Mouse (Mus musculus) stomach, embryonic 14.5 days (tissue): ENCODE measurements around the gene Cstb. TPM values are rescaled to one million over a fixed set of nuclear protein-coding genes. Genes with fewer than 3 reads are reported as not detected.
"Not testable (repeated sequence)": the region's sequence is repeated elsewhere in the genome, so short reads cannot be mapped to it uniquely, and the experiment has no call there.

Source experiments
- ATAC-seq: fragments of 200-750 bp; cut with Nextera tagmentation; 2 replicates; pipeline ENCODE4 v1.8.0; 2017; ENCODE audit warnings: low read depth, moderate TSS enrichment; ENCODE audit not compliant: insufficient number of reproducible peaks, insufficient read depth, low FRiP score
- H3K27ac ChIP-seq: fragments of 300-500 bp; sonication (generic); 2 replicates; pipeline ENCODE4 v1.5.1; 2014; ENCODE audit warnings: mild to moderate bottlenecking, low read length, moderate library complexity, mixed read lengths
- H3K27me3 ChIP-seq: fragments of 300-500 bp; sonication (generic); 2 replicates; pipeline ENCODE4 v1.6.1; 2014; ENCODE audit warnings: low read length, control low read depth, mixed read lengths; ENCODE audit not compliant: control insufficient read depth, insufficient read depth
- H3K36me3 ChIP-seq: fragments of 300-500 bp; sonication (generic); 2 replicates; pipeline ENCODE4 v1.6.1; 2014; ENCODE audit warnings: mild to moderate bottlenecking, control low read depth, low read length, moderate library complexity, mixed read lengths; ENCODE audit not compliant: control insufficient read depth, insufficient read depth
- H3K4me1 ChIP-seq: fragments of 300-500 bp; sonication (generic); 2 replicates; pipeline ENCODE4 v1.6.1; 2014; ENCODE audit warnings: low read length, control low read depth, mixed read lengths; ENCODE audit not compliant: control insufficient read depth, insufficient read depth
- H3K4me2 ChIP-seq: fragments of 300-500 bp; sonication (generic); replicated peaks from 2 replicates; pipeline ENCODE4 v1.6.1; 2014; ENCODE audit warnings: low read depth, low read length, control low read depth
- H3K4me3 ChIP-seq: fragments of 300-500 bp; sonication (generic); 2 replicates; pipeline ENCODE4 v1.5.1; 2014; ENCODE audit warnings: low read depth, low read length, control low read depth
- H3K9ac ChIP-seq: fragments of 300-500 bp; sonication (generic); replicated peaks from 2 replicates; pipeline ENCODE4 v1.6.1; 2014; ENCODE audit warnings: low read depth, mild to moderate bottlenecking, control low read depth, low read length, moderate library complexity, mixed read lengths
- H3K9me3 ChIP-seq: fragments of 300-500 bp; sonication (generic); 2 replicates; pipeline ENCODE4 v1.6.1; 2016; ENCODE audit warnings: low read depth, low read length, control low read depth; ENCODE audit not compliant: control insufficient read depth
- WGBS: fragments of 180-500 bp; shearing (Covaris S2); extraction: QIAGEN DNeasy Blood & Tissue Kit; methylation state at CpG from one replicate; pipeline ENCODE4 v1.1.7; 2014; 5-methylcytosine and 5-hydroxymethylcytosine counted together
- polyA plus RNA-seq: library from polyadenylated mRNA; unstranded; fragments of >200 nt; fragmentation: Nextera tagmentation; extraction: Ambion mirVana; gene quantifications from 2 replicates; pipeline ENCODE4 v1.2.1, GENCODE M21; 2014

The Cstb gene
- polyA plus RNA-seq, 1 experiment from 2014 or later = 443 TPM

- Histone ChIP-seq H3K4me1 (peaks cover 8% of the 10 kb centered on the region; the same call in 1 of the 2 replicates), H3K27me3 (no peaks in the 10 kb centered on the region), H3K4me2 (peak overlapping the region; percentile 82), H3K4me3 (peak overlapping the region; percentile 95), H3K9me3 (no peaks in the 10 kb centered on the region), H3K27ac (no peak overlapping the region), H3K9ac (peak overlapping the region; percentile 90), H3K36me3 (peaks cover 38% of the 10 kb centered on the region)
- no peak for ATAC-seq
- 12% methylated on average over 8 of the region's 8 CpGs for WGBS
These were observed 13.6 kb upstream of the Cstb start for GRCm38 (mm10) chr10:78411851-78412250.

DNA sequence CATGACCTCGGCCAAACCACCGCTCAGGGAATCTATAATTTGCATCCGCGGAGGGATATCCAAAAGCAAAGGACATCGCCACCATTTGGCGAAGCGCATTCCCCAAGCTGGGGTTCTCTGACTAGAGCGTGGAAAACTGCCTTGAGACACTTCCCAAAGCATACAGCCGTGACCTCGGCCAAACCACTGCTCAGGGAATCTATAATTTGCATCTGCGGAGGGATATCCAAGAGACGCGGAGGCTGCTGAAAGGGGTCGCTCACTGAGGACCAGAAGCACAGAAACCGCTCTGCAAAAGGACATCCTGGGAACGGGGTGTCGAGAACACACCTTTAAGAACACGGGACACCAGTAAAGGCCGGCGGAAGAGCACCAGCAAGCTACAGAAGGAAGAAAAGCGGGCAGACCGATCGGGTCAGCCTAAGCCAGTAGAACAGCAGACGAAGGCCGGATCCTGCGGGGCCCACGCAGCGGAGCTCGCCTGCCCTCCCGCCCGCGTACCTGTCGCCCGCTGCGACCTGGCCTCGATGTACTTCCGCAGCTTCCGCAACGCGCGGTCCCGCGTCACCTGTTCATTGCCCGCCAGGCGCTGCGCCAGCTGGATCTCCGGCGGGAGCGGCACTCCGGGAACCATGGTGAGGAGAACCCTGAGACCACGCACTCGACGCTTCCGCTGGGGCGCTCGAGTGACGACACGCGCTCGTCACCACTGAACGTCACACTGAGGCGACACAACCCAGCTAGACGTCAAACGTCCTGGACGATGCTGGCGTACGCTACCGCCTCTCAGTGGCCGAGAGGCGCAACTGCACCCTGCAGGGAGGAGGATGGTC lies 12.9 kb upstream of the Cstb start, which contains the start of gene Rrp1:
Gene Rrp1 (minus strand): TSS at position 725 of the 833 bp plus-strand sequence.
- H3K27ac ChIP-seq = peak within 1 kb of the TSS; percentile 86
- H3K4me2 ChIP-seq = peak within 1 kb of the TSS; percentile 82
- peak within 1 kb of the TSS; percentile 90 for H3K9ac ChIP-seq
- H3K4me1 ChIP-seq = peaks cover 8% of the 10 kb centered on the region; the same call in 1 of the 2 replicates
- peak; percentile 90 for ATAC-seq
- peak within 1 kb of the TSS; percentile 95 for H3K4me3 ChIP-seq
- under 1% methylated on average over 70 of the region's 70 CpGs for WGBS
- no peaks in the 10 kb centered on the region for H3K9me3 ChIP-seq
- H3K27me3 ChIP-seq = no peaks in the 10 kb centered on the region
- H3K36me3 ChIP-seq = peaks cover 31% of the 10 kb centered on the region

GRCm38 (mm10) chr10:78413152-78413520 lies 12.3 kb upstream of the Cstb start:
- H3K27ac ChIP-seq = 0 out of 2 replicates have a peak overlapping the region, but pooled peaks have one; percentile 86

DNA sequence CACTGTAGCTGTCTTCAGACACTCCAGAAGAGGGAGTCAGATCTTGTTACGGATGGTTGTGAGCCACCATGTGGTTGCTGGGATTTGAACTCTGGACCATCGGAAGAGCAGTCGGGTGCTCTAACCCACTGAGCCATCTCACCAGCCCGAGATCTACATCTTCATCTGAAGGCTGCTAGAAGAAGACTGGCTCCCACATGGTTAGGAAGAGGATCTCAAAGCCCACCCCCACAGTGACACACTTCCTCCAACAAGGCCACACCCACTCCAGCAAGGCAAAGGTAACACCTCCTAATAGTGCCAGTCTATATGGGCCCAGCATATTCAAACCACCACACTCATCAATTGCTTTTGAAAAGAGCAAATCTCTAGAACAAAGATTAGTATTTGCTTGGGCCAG lies 10.5 kb upstream of the Cstb start:
- not testable (repeated sequence) for H3K4me3 ChIP-seq, ATAC-seq, H3K27me3 ChIP-seq, H3K9me3 ChIP-seq, H3K27ac ChIP-seq, H3K4me2 ChIP-seq, H3K4me1 ChIP-seq, H3K9ac ChIP-seq, H3K36me3 ChIP-seq
- WGBS = 92% methylated on average over 3 of the region's 4 CpGs

More at GRCm38 (mm10) chr10:78413152-78413520, 12.3 kb upstream of the Cstb start:
- Histone ChIP-seq H3K4me3 (peak overlapping the region; percentile 95), H3K36me3 (peaks cover 26% of the 10 kb centered on the region), H3K4me2 (peak overlapping the region; percentile 82), H3K27me3 (no peaks in the 10 kb centered on the region), H3K9me3 (no peaks in the 10 kb centered on the region), H3K4me1 (peaks cover 8% of the 10 kb centered on the region; the same call in 1 of the 2 replicates), H3K9ac (0 out of 2 replicates have a peak overlapping the region, but pooled peaks have one; percentile 90)
- 39% methylated on average over 7 of the region's 7 CpGs for WGBS
- ATAC-seq = peak; percentile 40; the same call in 1 of the 2 replicates

GRCm38 (mm10) chr10:78417888-78418287 lies 7.6 kb upstream of the Cstb start:
- Histone ChIP-seq H3K9ac (no peak overlapping the region), H3K9me3 (no peaks in the 10 kb centered on the region), H3K4me1 (peaks cover 4% of the 10 kb centered on the region; the same call in 1 of the 2 replicates), H3K36me3 (no peaks in the 10 kb centered on the region), H3K27ac (no peak overlapping the region), H3K4me2 (no peak overlapping the region), H3K27me3 (no peaks in the 10 kb centered on the region), H3K4me3 (no peak overlapping the region)
- ATAC-seq = no peak
- 63% methylated on average over 5 of the region's 5 CpGs for WGBS

DNA sequence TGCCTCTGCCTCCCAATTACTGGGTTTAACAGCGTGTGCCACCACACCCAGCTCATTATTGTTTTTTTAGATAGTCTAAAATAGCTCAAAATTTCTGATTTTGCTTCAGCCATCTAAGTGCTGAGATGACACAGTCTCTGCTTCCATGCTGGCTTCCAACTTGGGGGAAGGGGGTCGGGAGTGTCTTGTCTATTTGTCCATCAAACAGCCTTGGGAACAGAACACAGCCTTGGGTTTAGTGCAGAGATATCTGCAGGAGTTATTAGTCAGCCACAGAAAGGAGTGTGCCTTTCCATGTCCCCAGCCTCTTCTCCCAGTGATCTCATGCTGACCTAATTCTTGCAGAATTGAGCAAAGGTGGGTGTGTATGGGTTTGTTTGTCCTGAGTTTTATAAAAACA lies 6.7 kb upstream of the Cstb start:
- WGBS = 78% methylated on average over 2 of the region's 2 CpGs
- H3K36me3 ChIP-seq = no peaks in the 10 kb centered on the region
- H3K4me3 ChIP-seq = no peak overlapping the region
- no peak overlapping the region for H3K4me2 ChIP-seq
- H3K27me3 ChIP-seq = no peaks in the 10 kb centered on the region
- H3K27ac ChIP-seq = no peak overlapping the region
- H3K4me1 ChIP-seq = no peaks in the 10 kb centered on the region
- H3K9ac ChIP-seq = no peak overlapping the region
- no peak for ATAC-seq
- H3K9me3 ChIP-seq = no peaks in the 10 kb centered on the region

DNA sequence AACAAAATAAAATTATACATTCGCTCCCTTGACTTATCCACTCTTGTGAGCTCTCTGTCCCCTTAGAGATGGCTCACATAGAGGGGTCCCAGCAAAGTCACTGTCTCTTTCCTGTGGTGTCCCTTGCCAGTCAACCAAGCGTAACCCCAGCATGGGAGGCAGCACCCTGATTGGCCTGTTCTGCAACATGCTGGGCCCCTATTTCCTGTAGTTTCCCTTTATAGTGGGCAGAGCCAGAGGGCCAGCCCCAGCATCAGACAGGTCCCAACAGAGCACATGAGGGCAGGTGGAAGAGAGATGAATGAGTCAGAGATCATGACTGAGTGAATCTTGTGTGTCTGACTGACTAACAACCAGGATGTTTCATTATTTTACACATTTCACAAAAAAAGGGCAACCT lies 4.5 kb upstream of the Cstb start:
- Histone ChIP-seq H3K4me3 (no peak overlapping the region), H3K27ac (no peak overlapping the region), H3K9ac (no peak overlapping the region), H3K27me3 (no peaks in the 10 kb centered on the region), H3K9me3 (no peaks in the 10 kb centered on the region), H3K36me3 (no peaks in the 10 kb centered on the region), H3K4me1 (no peaks in the 10 kb centered on the region), H3K4me2 (no peak overlapping the region)
- ATAC-seq = no peak
- WGBS = 66% methylated on average over 2 of the region's 2 CpGs

DNA sequence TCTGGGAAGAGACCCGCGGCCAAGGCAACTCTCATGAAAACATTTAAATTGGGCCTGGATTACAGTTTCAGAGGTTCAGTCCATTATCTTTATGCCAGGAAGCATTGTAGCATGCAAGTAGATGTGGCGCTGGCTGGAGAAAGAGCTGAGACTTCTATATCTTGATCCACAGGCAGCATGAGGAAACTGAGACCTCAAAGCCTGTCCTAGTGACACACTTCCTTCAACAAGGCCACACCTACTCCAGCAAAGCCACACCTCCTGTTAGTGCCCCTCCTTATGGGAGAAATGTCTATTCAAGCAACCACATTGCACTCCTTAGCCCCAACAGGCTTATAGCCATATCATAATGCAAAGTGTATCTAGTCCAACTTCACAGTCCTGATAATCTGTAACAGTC lies 2.9 kb upstream of the Cstb start:
- Histone ChIP-seq H3K4me3 (no peak overlapping the region), H3K9ac (no peak overlapping the region), H3K27ac (no peak overlapping the region), H3K36me3 (peaks cover 7% of the 10 kb centered on the region), H3K4me2 (no peak overlapping the region), H3K27me3 (no peaks in the 10 kb centered on the region), H3K9me3 (no peaks in the 10 kb centered on the region), H3K4me1 (no peaks in the 10 kb centered on the region; the same call in 1 of the 2 replicates)
- no peak for ATAC-seq
- 95% methylated on average over 3 of the region's 3 CpGs for WGBS
